Mouse (Mus musculus) midbrain, embryonic 11.5 days (tissue): ENCODE results near the gene Cysrt1. TPM values are rescaled to one million over a fixed set of nuclear protein-coding genes. Genes with fewer than 3 reads are reported as not detected.

Experiments
- ATAC-seq: fragments of 200-750 bp; cut with Nextera tagmentation; 2 replicates; pipeline ENCODE4 v1.8.0; 2017; ENCODE audit warnings: moderate TSS enrichment, moderate library complexity; ENCODE audit not compliant: low FRiP score
- DNase-seq: peaks from one replicate; pipeline ENCODE4 v3.0.0; 2015; ENCODE audit warnings: low spot score; ENCODE audit errors: missing footprints
- H3K27ac ChIP-seq: fragments of 300-500 bp; sonication (generic); 2 replicates; pipeline ENCODE4 v1.5.1; 2014; ENCODE audit warnings: low read depth, low read length
- H3K27me3 ChIP-seq: fragments of 300-500 bp; sonication (generic); 2 replicates; pipeline ENCODE4 v1.6.1; 2014; ENCODE audit warnings: mild to moderate bottlenecking, low read length, moderate library complexity, mixed read lengths; ENCODE audit not compliant: control insufficient read depth, insufficient read depth
- H3K36me3 ChIP-seq: fragments of 300-500 bp; sonication (generic); 2 replicates; pipeline ENCODE4 v1.6.1; 2014; ENCODE audit warnings: mild to moderate bottlenecking, low read length, moderate library complexity, mixed read lengths; ENCODE audit not compliant: control insufficient read depth, insufficient read depth
- H3K4me1 ChIP-seq: fragments of 300-500 bp; sonication (generic); 2 replicates; pipeline ENCODE4 v1.6.1; 2014; ENCODE audit warnings: low read length; ENCODE audit not compliant: control insufficient read depth, insufficient read depth
- H3K4me2 ChIP-seq: fragments of 300-500 bp; sonication (generic); 2 replicates; pipeline ENCODE4 v1.6.1; 2014; ENCODE audit warnings: mild to moderate bottlenecking, moderate library complexity
- H3K4me3 ChIP-seq: fragments of 300-500 bp; sonication (generic); 2 replicates; pipeline ENCODE4 v1.5.1; 2014; ENCODE audit warnings: low read depth, low read length
- H3K9ac ChIP-seq: fragments of 300-500 bp; sonication (generic); 2 replicates; pipeline ENCODE4 v1.6.1; 2014; ENCODE audit warnings: low read length
- H3K9me3 ChIP-seq: fragments of 300-500 bp; sonication (generic); 2 replicates; pipeline ENCODE4 v1.6.1; 2016; ENCODE audit warnings: low read length; ENCODE audit not compliant: control insufficient read depth
- WGBS: fragments of 180-500 bp; shearing (Covaris S2); extraction: QIAGEN DNeasy Blood & Tissue Kit; methylation state at CpG from one replicate; pipeline ENCODE4 v1.1.7; 2014; 5-methylcytosine and 5-hydroxymethylcytosine counted together
- polyA plus RNA-seq: library from polyadenylated mRNA; unstranded; fragments of >200 nt; fragmentation: Nextera tagmentation; extraction: Ambion mirVana; gene quantifications from 2 replicates; pipeline ENCODE4 v1.2.1, GENCODE M21; 2014

Cysrt1 gene
- polyA plus RNA-seq, 1 experiment from 2014 or later: not detected

- Histone ChIP-seq H3K27me3 (peaks cover 29% of the 10 kb centered on the region), H3K9me3 (no peaks in the 10 kb centered on the region), H3K9ac (no peak within 1 kb of the TSS), H3K4me1 (peaks cover 5% of the 10 kb centered on the region; the same call in 1 of the 2 replicates), H3K36me3 (peaks cover 15% of the 10 kb centered on the region), H3K4me2 (no peak within 1 kb of the TSS; the same call in 1 of the 2 replicates), H3K27ac (no peak within 1 kb of the TSS), H3K4me3 (peak within 1 kb of the TSS; percentile 9)
- WGBS: 15% methylated on average over 8 of the region's 8 CpGs
- no peak for ATAC-seq
- peak; percentile 82 for DNase-seq
Observed at GRCm38 (mm10) chr2:25196172-25196954, 45.9 kb downstream of the Cysrt1 start, which contains the start of gene Tor4a. Gene Tor4a, minus strand, starts transcription at chr2:25196886.

GRCm38 (mm10) chr2:25195211-25196156 is 46.8 kb downstream of the Cysrt1 start:
- H3K4me3 ChIP-seq: peak overlapping the region; percentile 9
- WGBS: 20% methylated on average over 55 of the region's 55 CpGs
- peaks cover 5% of the 10 kb centered on the region; the same call in 1 of the 2 replicates for H3K4me1 ChIP-seq
- peak overlapping the region; percentile 7; the same call in 1 of the 2 replicates for H3K4me2 ChIP-seq
- no peak overlapping the region for H3K27ac ChIP-seq
- H3K27me3 ChIP-seq: peaks cover 29% of the 10 kb centered on the region
- peaks cover 8% of the 10 kb centered on the region for H3K36me3 ChIP-seq
- no peaks in the 10 kb centered on the region for H3K9me3 ChIP-seq
- no peak for ATAC-seq
- no peak overlapping the region for H3K9ac ChIP-seq
- peak; percentile 85 for DNase-seq

- H3K4me1 ChIP-seq: peaks cover 5% of the 10 kb centered on the region; the same call in 1 of the 2 replicates
- no peak overlapping the region for H3K4me3 ChIP-seq
- no peak overlapping the region for H3K27ac ChIP-seq
- no peak overlapping the region for H3K4me2 ChIP-seq
- no peaks in the 10 kb centered on the region; the same call in 1 of the 2 replicates for H3K36me3 ChIP-seq
- no peak overlapping the region for H3K9ac ChIP-seq
- WGBS: 88% methylated on average over 17 of the region's 17 CpGs
- no peak for ATAC-seq
- H3K27me3 ChIP-seq: peaks cover 29% of the 10 kb centered on the region
- DNase-seq: peak; percentile 66
- H3K9me3 ChIP-seq: no peaks in the 10 kb centered on the region
Observed at GRCm38 (mm10) chr2:25194486-25195171, 47.6 kb downstream of the Cysrt1 start.

- WGBS: 76% methylated on average over 5 of the region's 5 CpGs
- ATAC-seq (no peak), DNase-seq (no peak)
- Histone ChIP-seq H3K36me3 (no peaks in the 10 kb centered on the region; the same call in 1 of the 2 replicates), H3K4me1 (peaks cover 5% of the 10 kb centered on the region; the same call in 1 of the 2 replicates), H3K27ac (no peak overlapping the region), H3K9ac (no peak overlapping the region), H3K4me2 (no peak overlapping the region), H3K9me3 (no peaks in the 10 kb centered on the region), H3K27me3 (peaks cover 29% of the 10 kb centered on the region), H3K4me3 (no peak overlapping the region)
Observed at GRCm38 (mm10) chr2:25194006-25194405, 48.2 kb downstream of the Cysrt1 start.

- peaks cover 29% of the 10 kb centered on the region for H3K27me3 ChIP-seq
- H3K27ac ChIP-seq: no peak overlapping the region
- H3K9ac ChIP-seq: peak overlapping the region; percentile 27; the same call in 1 of the 2 replicates
- no peak overlapping the region for H3K4me3 ChIP-seq
- ATAC-seq (peak; percentile 82), DNase-seq (peak; percentile 99)
- no peak overlapping the region for H3K4me2 ChIP-seq
- peaks cover 5% of the 10 kb centered on the region; the same call in 1 of the 2 replicates for H3K4me1 ChIP-seq
- WGBS: 6% methylated on average over 6 of the region's 6 CpGs
- no peaks in the 10 kb centered on the region for H3K9me3 ChIP-seq
- no peaks in the 10 kb centered on the region for H3K36me3 ChIP-seq
Observed at GRCm38 (mm10) chr2:25193330-25193770, 48.9 kb downstream of the Cysrt1 start.

Other genes starting within 250 kb of the Cysrt1 start
- gene Nsmf, start 188.1 kb downstream of the Cysrt1 start, polyA plus RNA-seq: 34.2 and 34.7 TPM in 2 replicates
- gene Entpd8, start 162.1 kb downstream of the Cysrt1 start, polyA plus RNA-seq: not detected in 2 replicates
- not detected in 2 replicates for gene Noxa1, start 147.3 kb downstream of the Cysrt1 start, polyA plus RNA-seq
- 60.3 and 63.9 TPM in 2 replicates for gene Nrarp, start 61.7 kb downstream of the Cysrt1 start, polyA plus RNA-seq
- 1.4 and 1.5 TPM in 2 replicates for gene Tor4a, start 45.6 kb downstream of the Cysrt1 start, polyA plus RNA-seq
- gene Nelfb, start 31.0 kb downstream of the Cysrt1 start, polyA plus RNA-seq: 96.4 and 102 TPM in 2 replicates
- not detected in 2 replicates for gene Stpg3, start 27.8 kb downstream of the Cysrt1 start, polyA plus RNA-seq
- gene Fam166a, start 23.7 kb downstream of the Cysrt1 start, polyA plus RNA-seq: 0.94 TPM in 1 of 2 replicates, not detected in the other
- 535 and 571 TPM in 2 replicates for gene Tubb4b, start 17.8 kb downstream of the Cysrt1 start, polyA plus RNA-seq
- gene Slc34a3, start 8.1 kb downstream of the Cysrt1 start, polyA plus RNA-seq: not detected in 2 replicates
- not detected in 2 replicates for gene Rnf224, start 5.7 kb downstream of the Cysrt1 start, polyA plus RNA-seq
- gene Rnf208, start 197 bp downstream of the Cysrt1 start, polyA plus RNA-seq: 24.4 and 26.9 TPM in 2 replicates
- gene AL732309.1, start 4.4 kb upstream of the Cysrt1 start, polyA plus RNA-seq: 3.3 and 4.1 TPM in 2 replicates
- gene Tmem203, start 13.0 kb upstream of the Cysrt1 start, polyA plus RNA-seq: 14.7 and 16.0 TPM in 2 replicates
- gene Tprn, start 20.2 kb upstream of the Cysrt1 start, polyA plus RNA-seq: 2.4 and 4.5 TPM in 2 replicates
- gene Ssna1, start 30.0 kb upstream of the Cysrt1 start, polyA plus RNA-seq: 240 and 247 TPM in 2 replicates
- 105 and 117 TPM in 2 replicates for gene Anapc2, start 30.0 kb upstream of the Cysrt1 start, polyA plus RNA-seq
- gene Tmem210, start 45.7 kb upstream of the Cysrt1 start, polyA plus RNA-seq: not detected in 2 replicates
- gene Lrrc26, start 47.5 kb upstream of the Cysrt1 start, polyA plus RNA-seq: not detected in 2 replicates
- 2.4 and 2.6 TPM in 2 replicates for gene Grin1, start 76.7 kb upstream of the Cysrt1 start, polyA plus RNA-seq
- 87.2 and 88.1 TPM in 2 replicates for gene Man1b1, start 89.9 kb upstream of the Cysrt1 start, polyA plus RNA-seq
- gene Dpp7, start 113.9 kb upstream of the Cysrt1 start, polyA plus RNA-seq: 15.9 and 16.0 TPM in 2 replicates
- 3.4 and 6.7 TPM in 2 replicates for gene Uap1l1, start 123.2 kb upstream of the Cysrt1 start, polyA plus RNA-seq
- gene Sapcd2, start 129.9 kb upstream of the Cysrt1 start, polyA plus RNA-seq: 47.9 and 53.3 TPM in 2 replicates
- gene Entpd2, start 153.4 kb upstream of the Cysrt1 start, polyA plus RNA-seq: 0.12 and 0.23 TPM in 2 replicates
- gene Npdc1, start 156.9 kb upstream of the Cysrt1 start, polyA plus RNA-seq: 101 and 106 TPM in 2 replicates
- not detected in 2 replicates for gene Fut7, start 180.8 kb upstream of the Cysrt1 start, polyA plus RNA-seq
- gene Abca2, start 186.3 kb upstream of the Cysrt1 start, polyA plus RNA-seq: 5.2 and 5.4 TPM in 2 replicates
- gene Clic3, start 214.4 kb upstream of the Cysrt1 start, polyA plus RNA-seq: 0.18 and 0.25 TPM in 2 replicates
- 21.9 and 23.2 TPM in 2 replicates for gene Paxx, start 218.6 kb upstream of the Cysrt1 start, polyA plus RNA-seq
- 0.26 TPM in 1 of 2 replicates, not detected in the other for gene Ptgds, start 227.6 kb upstream of the Cysrt1 start, polyA plus RNA-seq